Mouse (Mus musculus) naive thymus-derived CD4-positive, alpha-beta T cell, adult 2 months (primary cell): ENCODE data around the gene Tatdn2.

Source experiments
- DNase-seq: peaks from one replicate; pipeline ENCODE4 v3.0.0-alpha.2; 2011; ENCODE audit warnings: low read depth

Gene Tatdn2

GRCm38 (mm10) chr6:113714276-113714675 is 17.4 kb downstream of the Tatdn2 start:
- no peak for DNase-seq

GRCm38 (mm10) chr6:113714797-113715196 is 17.9 kb downstream of the Tatdn2 start:
- no peak for DNase-seq

GRCm38 (mm10) chr6:113717541-113717940 is 20.7 kb downstream of the Tatdn2 start:
- no peak for DNase-seq

- no peak for DNase-seq
Measured at GRCm38 (mm10) chr6:113719878-113720277, 23.0 kb downstream of the Tatdn2 start, which contains the start of gene Ghrl. TSS of gene Ghrl (minus strand) at chr6:113719880.

- DNase-seq, result no peak
Measured at GRCm38 (mm10) chr6:113721061-113721460, 24.2 kb downstream of the Tatdn2 start.

- DNase-seq, result no peak
Measured at GRCm38 (mm10) chr6:113728181-113728580, 31.3 kb downstream of the Tatdn2 start.

GRCm38 (mm10) chr6:113731296-113731695 is 34.4 kb downstream of the Tatdn2 start:
- DNase-seq, result no peak

- no peak for DNase-seq
Measured at GRCm38 (mm10) chr6:113737318-113738046, 40.6 kb downstream of the Tatdn2 start.

- DNase-seq, result peak; percentile 92
Measured at GRCm38 (mm10) chr6:113740236-113741217, 43.7 kb downstream of the Tatdn2 start, which contains the start of gene Sec13. TSS of gene Sec13 (minus strand) at chr6:113740743.

GRCm38 (mm10) chr6:113741425-113741824 is 44.6 kb downstream of the Tatdn2 start:
- no peak for DNase-seq

GRCm38 (mm10) chr6:113742321-113742720 is 45.5 kb downstream of the Tatdn2 start:
- DNase-seq, result no peak

GRCm38 (mm10) chr6:113743111-113743510 is 46.3 kb downstream of the Tatdn2 start:
- DNase-seq, result no peak

- DNase-seq, result no peak
Measured at GRCm38 (mm10) chr6:113745117-113745516, 48.3 kb downstream of the Tatdn2 start.

GRCm38 (mm10) chr6:113747284-113747683 is 50.4 kb downstream of the Tatdn2 start:
- DNase-seq, result no peak

GRCm38 (mm10) chr6:113748351-113748750 is 51.5 kb downstream of the Tatdn2 start:
- DNase-seq, result peak; percentile 27

GRCm38 (mm10) chr6:113749119-113749685 is 52.4 kb downstream of the Tatdn2 start:
- peak; percentile 43 for DNase-seq
